Mouse (Mus musculus) lung, embryonic 16.5 days (tissue): ENCODE results near the gene Cacna1c. TPM values are rescaled to one million over a fixed set of nuclear protein-coding genes. Genes with fewer than 3 reads are reported as not detected.

Experiments used
- ATAC-seq: fragments of 200-750 bp; cut with Nextera tagmentation; 2 replicates; pipeline ENCODE4 v1.8.0; 2017; ENCODE audit warnings: low read depth, mild to moderate bottlenecking, moderate library complexity
- H3K27ac ChIP-seq: fragments of 300-500 bp; sonication (generic); 2 replicates; pipeline ENCODE4 v1.5.1; 2014; ENCODE audit warnings: mild to moderate bottlenecking, control low read depth, low read length
- H3K27me3 ChIP-seq: fragments of 300-500 bp; sonication (generic); 2 replicates; pipeline ENCODE4 v1.6.1; 2014; ENCODE audit warnings: low read depth, low read length, mixed read lengths; ENCODE audit not compliant: control insufficient read depth, insufficient read depth
- H3K36me3 ChIP-seq: fragments of 300-500 bp; sonication (generic); 2 replicates; pipeline ENCODE4 v1.6.1; 2014; ENCODE audit warnings: low read length; ENCODE audit not compliant: control insufficient read depth, insufficient read depth
- H3K4me1 ChIP-seq: fragments of 300-500 bp; sonication (generic); replicated peaks from 2 replicates; pipeline ENCODE4 v1.6.1; 2014; ENCODE audit warnings: low read length, mixed read lengths; ENCODE audit not compliant: control insufficient read depth, insufficient read depth
- H3K4me2 ChIP-seq: fragments of 300-500 bp; sonication (generic); 2 replicates; pipeline ENCODE4 v1.6.1; 2014; ENCODE audit warnings: low read depth, low read length, control low read depth
- H3K4me3 ChIP-seq: fragments of 300-500 bp; sonication (generic); 2 replicates; pipeline ENCODE4 v1.5.1; 2014; ENCODE audit warnings: mild to moderate bottlenecking, low read length, control low read depth
- H3K9ac ChIP-seq: fragments of 300-500 bp; sonication (generic); 2 replicates; pipeline ENCODE4 v1.6.1; 2014; ENCODE audit warnings: low read length, control low read depth
- H3K9me3 ChIP-seq: fragments of 300-500 bp; sonication (generic); 2 replicates; pipeline ENCODE4 v1.6.1; 2016; ENCODE audit warnings: low read length; ENCODE audit not compliant: control insufficient read depth
- WGBS: fragments of 180-500 bp; shearing (Covaris S2); extraction: QIAGEN DNeasy Blood & Tissue Kit; methylation state at CpG from one replicate; pipeline ENCODE4 v1.1.7; 2014; 5-methylcytosine and 5-hydroxymethylcytosine counted together
- polyA plus RNA-seq: library from polyadenylated mRNA; unstranded; fragments of >200 nt; fragmentation: Nextera tagmentation; extraction: Ambion mirVana; gene quantifications from 2 replicates; pipeline ENCODE4 v1.2.1, GENCODE M21; 2015

The Cacna1c gene
- polyA plus RNA-seq, 1 experiment from 2014 or later: 5.8 TPM

- WGBS: 33% methylated on average over 1 of the region's 1 CpGs
- no peak overlapping the region for H3K4me3 ChIP-seq
- H3K4me1 ChIP-seq: no peaks in the 10 kb centered on the region; the same call in 1 of the 2 replicates
- no peak for ATAC-seq
- no peaks in the 10 kb centered on the region for H3K27me3 ChIP-seq
- H3K27ac ChIP-seq: no peak overlapping the region
- H3K36me3 ChIP-seq: no peaks in the 10 kb centered on the region
- no peak overlapping the region for H3K9ac ChIP-seq
- no peaks in the 10 kb centered on the region for H3K9me3 ChIP-seq
- H3K4me2 ChIP-seq: no peak overlapping the region
Measured at GRCm38 (mm10) chr6:118810834-118811233, 385.4 kb downstream of the Cacna1c start.

GRCm38 (mm10) chr6:118805139-118805538, 391.1 kb downstream of the Cacna1c start:
- no peak overlapping the region for H3K4me3 ChIP-seq
- no peaks in the 10 kb centered on the region for H3K27me3 ChIP-seq
- no peaks in the 10 kb centered on the region for H3K9me3 ChIP-seq
- H3K27ac ChIP-seq: no peak overlapping the region
- no peak overlapping the region for H3K4me2 ChIP-seq
- peaks cover 5% of the 10 kb centered on the region; the same call in 1 of the 2 replicates for H3K4me1 ChIP-seq
- ATAC-seq: no peak
- no peak overlapping the region for H3K9ac ChIP-seq
- H3K36me3 ChIP-seq: no peaks in the 10 kb centered on the region
- 76% methylated on average over 4 of the region's 4 CpGs for WGBS

GRCm38 (mm10) chr6:118802286-118802685, 393.9 kb downstream of the Cacna1c start:
- no peak overlapping the region for H3K4me3 ChIP-seq
- WGBS: 43% methylated on average over 11 of the region's 11 CpGs
- no peak overlapping the region for H3K9ac ChIP-seq
- no peak overlapping the region for H3K4me2 ChIP-seq
- no peaks in the 10 kb centered on the region for H3K9me3 ChIP-seq
- no peaks in the 10 kb centered on the region for H3K36me3 ChIP-seq
- H3K27me3 ChIP-seq: no peaks in the 10 kb centered on the region
- peaks cover 9% of the 10 kb centered on the region; the same call in 1 of the 2 replicates for H3K4me1 ChIP-seq
- H3K27ac ChIP-seq: no peak overlapping the region
- ATAC-seq: no peak

GRCm38 (mm10) chr6:118796393-118796792, 399.8 kb downstream of the Cacna1c start:
- no peaks in the 10 kb centered on the region; the same call in 1 of the 2 replicates for H3K9me3 ChIP-seq
- peaks cover 22% of the 10 kb centered on the region for H3K4me1 ChIP-seq
- H3K4me3 ChIP-seq: no peak overlapping the region
- H3K27ac ChIP-seq: no peak overlapping the region
- WGBS: 93% methylated on average over 4 of the region's 4 CpGs
- H3K36me3 ChIP-seq: 0 out of 2 replicates have a peak, but pooled peaks cover 2% of the 10 kb centered on the region
- no peak for ATAC-seq
- no peak overlapping the region for H3K4me2 ChIP-seq
- no peak overlapping the region for H3K9ac ChIP-seq
- no peaks in the 10 kb centered on the region for H3K27me3 ChIP-seq

- H3K36me3 ChIP-seq: 0 out of 2 replicates have a peak, but pooled peaks cover 2% of the 10 kb centered on the region
- ATAC-seq: no peak
- no peak overlapping the region for H3K4me3 ChIP-seq
- no peak overlapping the region for H3K4me2 ChIP-seq
- no peak overlapping the region for H3K9ac ChIP-seq
- no peaks in the 10 kb centered on the region for H3K27me3 ChIP-seq
- H3K27ac ChIP-seq: no peak overlapping the region
- H3K9me3 ChIP-seq: no peaks in the 10 kb centered on the region; the same call in 1 of the 2 replicates
- H3K4me1 ChIP-seq: peaks cover 27% of the 10 kb centered on the region
Measured at GRCm38 (mm10) chr6:118795716-118796115, 400.5 kb downstream of the Cacna1c start.

GRCm38 (mm10) chr6:118791921-118792368, 404.3 kb downstream of the Cacna1c start:
- 3% methylated on average over 5 of the region's 5 CpGs for WGBS
- Histone ChIP-seq H3K4me2 (peak overlapping the region; percentile 14; the same call in 1 of the 2 replicates), H3K36me3 (0 out of 2 replicates have a peak, but pooled peaks cover 2% of the 10 kb centered on the region), H3K9me3 (no peaks in the 10 kb centered on the region; the same call in 1 of the 2 replicates), H3K27ac (peak overlapping the region; percentile 51), H3K9ac (no peak overlapping the region; the same call in 1 of the 2 replicates), H3K27me3 (no peaks in the 10 kb centered on the region), H3K4me3 (no peak overlapping the region), H3K4me1 (peaks cover 22% of the 10 kb centered on the region)
- peak; percentile 80 for ATAC-seq

- H3K4me2 ChIP-seq: no peak overlapping the region
- no peaks in the 10 kb centered on the region for H3K27me3 ChIP-seq
- H3K9me3 ChIP-seq: no peaks in the 10 kb centered on the region
- H3K36me3 ChIP-seq: no peaks in the 10 kb centered on the region
- WGBS: 81% methylated on average over 3 of the region's 3 CpGs
- peaks cover 20% of the 10 kb centered on the region for H3K4me1 ChIP-seq
- no peak overlapping the region for H3K27ac ChIP-seq
- no peak overlapping the region for H3K9ac ChIP-seq
- H3K4me3 ChIP-seq: no peak overlapping the region
- no peak for ATAC-seq
Measured at GRCm38 (mm10) chr6:118787933-118788332, 408.3 kb downstream of the Cacna1c start.

- ATAC-seq: no peak
Measured at GRCm38 (mm10) chr6:118780280-118780679, 415.9 kb downstream of the Cacna1c start.

GRCm38 (mm10) chr6:118779201-118779600, 417.0 kb downstream of the Cacna1c start:
- no peak for ATAC-seq
- Histone ChIP-seq H3K9ac (no peak overlapping the region), H3K4me2 (no peak overlapping the region), H3K36me3 (no peaks in the 10 kb centered on the region), H3K27ac (no peak overlapping the region), H3K4me3 (no peak overlapping the region), H3K4me1 (peaks cover 6% of the 10 kb centered on the region; the same call in 1 of the 2 replicates), H3K9me3 (no peaks in the 10 kb centered on the region), H3K27me3 (no peaks in the 10 kb centered on the region)
- WGBS: 71% methylated on average over 8 of the region's 8 CpGs

More at GRCm38 (mm10) chr6:118780280-118780679, 415.9 kb downstream of the Cacna1c start:
- peaks cover 6% of the 10 kb centered on the region; the same call in 1 of the 2 replicates for H3K4me1 ChIP-seq
- no peak overlapping the region for H3K4me2 ChIP-seq
- H3K4me3 ChIP-seq: no peak overlapping the region
- WGBS: 59% methylated on average over 7 of the region's 7 CpGs
- H3K9ac ChIP-seq: no peak overlapping the region
- no peaks in the 10 kb centered on the region for H3K36me3 ChIP-seq
- no peaks in the 10 kb centered on the region for H3K27me3 ChIP-seq
- H3K9me3 ChIP-seq: no peaks in the 10 kb centered on the region
- no peak overlapping the region for H3K27ac ChIP-seq
